Mouse (Mus musculus): ENCODE results near the gene Tbc1d22b. TPM values are rescaled to one million over a fixed set of nuclear protein-coding genes. Genes with fewer than 3 reads are reported as not detected.
"Not testable (repeated sequence)": the region's sequence is repeated elsewhere in the genome, so short reads cannot be mapped to it uniquely, and the experiment has no call there.

The Tbc1d22b gene
- polyA plus RNA-seq, 1 experiment from 2014 or later = 17.7 TPM

DNA sequence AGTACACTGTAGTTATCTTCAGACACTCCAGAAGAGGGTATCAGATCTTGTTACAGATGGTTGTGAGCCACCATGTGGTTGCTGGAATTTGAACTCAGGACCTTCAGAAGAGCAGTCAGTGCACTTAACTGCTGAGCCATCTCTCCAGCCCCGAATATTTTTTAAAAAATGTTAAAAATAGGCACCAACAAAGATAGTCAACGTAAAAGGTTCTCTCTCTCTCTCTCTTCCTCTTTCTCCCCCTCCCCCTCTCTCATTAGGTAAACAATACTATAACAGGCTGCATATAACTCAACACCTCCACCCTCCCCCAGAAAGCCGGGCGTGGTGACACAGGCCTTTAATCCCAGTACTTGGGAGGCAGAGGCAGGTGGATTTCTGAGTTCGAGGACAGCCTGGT, 30.9 kb upstream of the Tbc1d22b start:
- WGBS = 93% methylated on average over 5 of the region's 5 CpGs
- not testable (repeated sequence) for H3K36me3 ChIP-seq (ENCODE audit: poor library complexity, severe bottlenecking); H3K27ac ChIP-seq; H3K4me1 ChIP-seq; H3K4me3 ChIP-seq; H3K9me3 ChIP-seq (replicated peaks); ATAC-seq; H3K27me3 ChIP-seq; H3K9ac ChIP-seq; H3K4me2 ChIP-seq

DNA sequence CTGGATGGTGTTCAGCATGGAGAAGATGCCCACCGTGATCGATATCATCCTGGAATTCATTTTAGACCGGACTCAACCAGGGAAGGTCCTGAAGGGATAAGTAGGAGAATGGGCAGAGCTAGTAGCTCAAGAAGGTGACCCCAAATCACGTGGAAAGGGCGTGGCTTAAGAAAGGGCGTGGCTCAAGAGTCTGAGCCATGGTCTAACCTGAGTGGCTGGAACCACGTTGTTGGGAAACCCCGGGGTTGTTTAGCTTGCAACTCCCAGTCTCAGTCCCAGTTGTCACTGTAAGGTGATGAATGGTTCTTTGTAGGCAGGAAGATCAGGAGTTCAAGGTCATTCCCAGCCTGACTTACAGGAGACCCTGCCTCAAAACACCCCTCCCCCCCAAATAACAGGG, 29.9 kb upstream of the Tbc1d22b start:
- no peaks in the 10 kb centered on the region for H3K36me3 ChIP-seq (ENCODE audit: poor library complexity, severe bottlenecking)
- no peak overlapping the region for H3K9ac ChIP-seq
- no peak for ATAC-seq
- WGBS = 83% methylated on average over 8 of the region's 8 CpGs
- H3K27me3 ChIP-seq = no peaks in the 10 kb centered on the region
- no peak overlapping the region for H3K4me2 ChIP-seq
- no peaks in the 10 kb centered on the region for H3K9me3 ChIP-seq (replicated peaks)
- no peak overlapping the region for H3K27ac ChIP-seq
- H3K4me3 ChIP-seq = no peak overlapping the region
- H3K4me1 ChIP-seq = no peaks in the 10 kb centered on the region

DNA sequence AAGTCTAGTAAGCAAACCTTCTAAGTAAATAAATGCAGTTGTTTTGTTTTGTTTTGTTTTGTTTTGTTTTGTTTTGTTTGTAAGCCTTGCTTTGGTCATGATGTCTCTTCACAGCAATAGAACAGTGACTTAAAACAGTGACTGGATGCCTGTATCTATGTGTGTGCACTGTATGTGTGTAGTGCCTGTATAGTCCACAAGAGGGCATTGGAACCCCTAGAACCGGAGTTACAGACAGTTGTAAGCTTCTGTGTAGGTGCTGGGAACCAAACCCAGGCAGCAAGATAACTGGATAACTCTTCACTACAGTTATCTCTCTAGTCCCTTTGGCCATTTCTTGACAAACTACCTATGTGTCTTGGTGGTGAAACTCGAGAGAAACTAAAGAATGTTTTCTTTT, 24.0 kb upstream of the Tbc1d22b start:
- Histone ChIP-seq H3K4me2 (no peak overlapping the region), H3K27me3 (no peaks in the 10 kb centered on the region), H3K9ac (no peak overlapping the region), H3K4me1 (no peaks in the 10 kb centered on the region), H3K36me3 (ENCODE audit: poor library complexity, severe bottlenecking) (no peaks in the 10 kb centered on the region), H3K27ac (no peak overlapping the region), H3K9me3 (replicated peaks) (no peaks in the 10 kb centered on the region; the same call in 1 of the 2 replicates), H3K4me3 (no peak overlapping the region)
- WGBS = 77% methylated on average over 2 of the region's 2 CpGs
- ATAC-seq = no peak

DNA sequence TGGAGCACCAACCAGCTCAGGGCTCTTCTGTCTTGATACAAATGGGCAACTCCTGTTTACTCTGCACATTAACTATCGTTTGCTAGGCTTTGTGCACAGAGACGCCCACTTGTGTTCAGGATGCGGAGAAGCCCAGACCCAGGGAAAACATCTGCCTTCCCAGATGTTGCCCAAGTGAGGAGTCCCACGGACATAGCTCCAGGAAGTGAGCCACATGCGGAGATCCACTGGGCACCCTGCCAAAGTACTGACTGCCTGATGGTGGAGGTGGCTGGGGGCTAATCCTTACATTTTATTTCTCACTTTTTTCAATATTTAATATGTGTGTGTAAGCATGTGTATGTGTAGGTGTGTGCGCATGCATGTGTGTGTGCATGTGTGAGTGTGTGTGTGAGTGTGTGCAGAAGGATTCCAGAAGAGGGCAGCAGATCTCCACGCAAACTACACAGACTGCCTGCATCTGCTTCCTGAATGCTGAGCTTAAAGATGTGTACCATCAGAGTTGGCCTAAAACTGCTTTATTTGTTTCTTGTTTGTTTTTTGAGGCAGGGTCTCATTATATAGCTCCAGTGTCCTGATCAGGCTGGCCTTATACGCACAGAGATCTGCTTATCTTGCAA, 20.9 kb upstream of the Tbc1d22b start:
- ATAC-seq = no peak
- Histone ChIP-seq H3K4me3 (no peak overlapping the region), H3K4me1 (peaks cover 5% of the 10 kb centered on the region; the same call in 1 of the 2 replicates), H3K4me2 (no peak overlapping the region), H3K9ac (no peak overlapping the region), H3K9me3 (replicated peaks) (no peaks in the 10 kb centered on the region; the same call in 1 of the 2 replicates), H3K27ac (no peak overlapping the region), H3K27me3 (no peaks in the 10 kb centered on the region), H3K36me3 (ENCODE audit: poor library complexity, severe bottlenecking) (no peaks in the 10 kb centered on the region)
- WGBS = 87% methylated on average over 8 of the region's 8 CpGs

DNA sequence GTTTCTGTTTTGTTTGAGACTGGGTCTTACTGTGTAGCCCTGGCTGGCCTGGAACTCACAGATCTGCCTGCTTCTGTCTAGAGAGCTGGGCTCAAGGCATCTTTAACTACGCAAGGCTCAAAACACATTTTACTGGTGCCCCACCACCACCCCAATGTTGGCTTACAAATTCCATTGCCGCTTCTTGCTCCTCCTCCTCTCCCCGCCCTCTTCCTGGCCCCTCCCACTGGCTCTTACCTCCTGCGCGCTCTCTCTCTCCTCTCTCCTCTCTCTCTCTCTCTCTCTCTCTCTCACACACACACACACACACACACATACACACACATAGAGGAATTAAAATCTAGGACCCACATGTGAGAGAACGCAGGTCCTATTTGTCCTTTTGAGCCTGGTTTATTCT, 19.1 kb upstream of the Tbc1d22b start:
- Histone ChIP-seq H3K9ac (no peak overlapping the region), H3K4me1 (peaks cover 5% of the 10 kb centered on the region; the same call in 1 of the 2 replicates), H3K27me3 (no peaks in the 10 kb centered on the region), H3K9me3 (replicated peaks) (no peaks in the 10 kb centered on the region; the same call in 1 of the 2 replicates), H3K4me3 (no peak overlapping the region), H3K36me3 (ENCODE audit: poor library complexity, severe bottlenecking) (no peaks in the 10 kb centered on the region), H3K27ac (no peak overlapping the region), H3K4me2 (no peak overlapping the region)
- ATAC-seq = no peak
- whole genome bisulfite sequencing = 86% methylated on average over 6 of the region's 6 CpGs

DNA sequence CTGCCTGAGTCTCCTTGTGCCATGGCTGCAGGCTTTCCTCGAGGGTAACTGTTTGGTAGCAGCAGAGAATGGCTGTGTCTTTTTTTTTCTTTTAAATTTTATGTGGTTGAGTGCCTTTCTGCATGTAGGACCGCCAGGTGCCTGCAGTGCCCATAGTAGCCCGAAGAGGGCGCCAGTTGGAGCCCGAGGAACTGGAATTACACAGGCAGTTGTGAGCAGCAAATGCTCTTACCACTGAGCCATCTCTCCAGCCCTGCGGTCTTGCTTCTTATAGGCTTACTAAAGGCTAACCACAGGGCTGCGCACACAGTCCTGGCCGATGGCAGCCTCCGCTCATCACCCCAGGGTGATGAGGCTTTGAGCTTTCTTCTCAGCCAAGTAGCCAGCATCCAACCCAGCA, 18.3 kb upstream of the Tbc1d22b start:
- Histone ChIP-seq H3K27me3 (no peaks in the 10 kb centered on the region), H3K4me3 (no peak overlapping the region), H3K9me3 (replicated peaks) (no peaks in the 10 kb centered on the region), H3K36me3 (ENCODE audit: poor library complexity, severe bottlenecking) (no peaks in the 10 kb centered on the region), H3K4me2 (no peak overlapping the region), H3K4me1 (peaks cover 5% of the 10 kb centered on the region; the same call in 1 of the 2 replicates), H3K27ac (no peak overlapping the region), H3K9ac (no peak overlapping the region)
- no peak for ATAC-seq
- 77% methylated on average over 9 of the region's 9 CpGs for WGBS

DNA sequence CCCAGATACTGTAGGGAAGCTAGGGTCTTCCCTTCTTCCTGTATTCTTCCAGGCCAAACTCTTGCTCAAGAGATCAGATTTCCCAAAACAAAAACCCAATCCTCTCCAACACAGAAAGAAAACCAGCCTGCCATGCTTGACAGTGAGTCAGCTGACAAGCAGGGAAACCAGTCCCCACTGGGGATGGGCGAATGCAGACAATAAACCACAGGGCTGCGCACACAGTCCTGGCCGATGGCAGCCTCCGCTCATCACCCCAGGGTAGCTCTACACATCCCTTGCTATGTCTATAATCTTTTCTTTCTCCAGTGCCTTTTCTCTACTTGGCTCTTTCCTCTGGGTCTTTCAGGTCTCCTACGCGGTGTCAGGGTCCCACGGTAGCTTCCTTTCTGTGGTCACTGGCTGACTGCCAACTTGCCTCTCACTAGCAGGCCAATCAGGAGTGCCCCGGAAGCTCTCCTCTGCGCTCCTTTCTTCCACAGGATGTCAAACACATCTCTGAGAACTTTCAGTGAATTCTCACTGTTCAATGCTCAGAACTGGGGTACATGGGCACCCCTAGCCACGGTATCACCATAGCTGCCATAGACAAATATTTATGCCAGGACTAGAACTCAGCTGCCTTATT, 17.7 kb upstream of the Tbc1d22b start:
- peak overlapping the region; percentile 12; the same call in 1 of the 2 replicates for H3K4me2 ChIP-seq
- peaks cover 5% of the 10 kb centered on the region; the same call in 1 of the 2 replicates for H3K4me1 ChIP-seq
- no peak overlapping the region for H3K4me3 ChIP-seq
- H3K36me3 ChIP-seq (ENCODE audit: poor library complexity, severe bottlenecking) = no peaks in the 10 kb centered on the region
- no peaks in the 10 kb centered on the region for H3K27me3 ChIP-seq
- no peak overlapping the region for H3K9ac ChIP-seq
- no peaks in the 10 kb centered on the region for H3K9me3 ChIP-seq (replicated peaks)
- ATAC-seq = no peak
- no peak overlapping the region for H3K27ac ChIP-seq
- WGBS = 52% methylated on average over 10 of the region's 10 CpGs

DNA sequence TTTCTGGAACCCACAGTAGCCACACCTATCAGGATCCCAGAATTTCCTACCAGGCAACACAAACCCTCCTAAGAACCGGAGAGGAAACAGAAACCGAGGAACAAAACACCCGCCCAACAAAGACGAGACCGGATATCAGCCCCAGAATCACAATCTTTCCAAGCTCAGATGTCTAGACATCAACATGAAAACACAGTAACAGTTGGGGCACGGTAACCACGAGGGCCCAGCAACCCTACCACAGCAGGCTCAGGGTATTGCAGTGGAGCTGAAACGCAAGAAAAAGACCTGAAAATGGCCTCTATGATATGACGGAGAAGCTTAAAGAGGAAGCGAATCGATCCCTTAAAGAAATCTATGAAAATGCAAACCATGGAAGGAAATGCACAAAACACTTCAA, 15.7 kb upstream of the Tbc1d22b start:
- Histone ChIP-seq H3K9me3 (replicated peaks) (no peaks in the 10 kb centered on the region), H3K9ac (no peak overlapping the region), H3K36me3 (ENCODE audit: poor library complexity, severe bottlenecking) (no peaks in the 10 kb centered on the region), H3K4me2 (no peak overlapping the region), H3K27me3 (no peaks in the 10 kb centered on the region), H3K4me3 (no peak overlapping the region), H3K4me1 (peaks cover 5% of the 10 kb centered on the region; the same call in 1 of the 2 replicates), H3K27ac (no peak overlapping the region)
- no peak for ATAC-seq
- 90% methylated on average over 11 of the region's 11 CpGs for WGBS

DNA sequence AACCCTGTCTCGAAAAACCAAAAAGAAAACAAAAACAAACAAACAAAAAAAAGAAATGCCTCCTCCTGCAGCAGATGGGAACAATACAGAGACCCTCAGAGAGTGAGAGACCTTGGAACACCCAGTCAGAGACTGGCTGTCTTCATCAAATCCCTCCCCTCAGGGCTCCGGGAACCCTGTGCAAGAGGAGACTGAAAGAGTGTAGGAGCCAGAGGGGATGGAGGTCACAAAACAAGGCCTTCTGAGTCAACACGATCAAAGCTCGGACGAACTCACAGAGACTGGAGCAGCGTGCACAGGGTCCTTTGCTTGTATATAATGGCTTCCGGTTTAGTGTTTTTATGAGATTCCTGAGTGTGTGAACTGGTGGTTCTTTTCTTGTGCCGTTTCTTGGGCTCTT, 9.2 kb upstream of the Tbc1d22b start:
- no peak for ATAC-seq
- H3K9ac ChIP-seq = no peak overlapping the region
- no peaks in the 10 kb centered on the region for H3K36me3 ChIP-seq (ENCODE audit: poor library complexity, severe bottlenecking)
- H3K4me2 ChIP-seq = no peak overlapping the region
- no peaks in the 10 kb centered on the region for H3K4me1 ChIP-seq
- H3K4me3 ChIP-seq = no peak overlapping the region
- H3K27ac ChIP-seq = no peak overlapping the region
- no peaks in the 10 kb centered on the region for H3K9me3 ChIP-seq (replicated peaks)
- 94% methylated on average over 8 of the region's 8 CpGs for WGBS
- no peaks in the 10 kb centered on the region for H3K27me3 ChIP-seq

DNA sequence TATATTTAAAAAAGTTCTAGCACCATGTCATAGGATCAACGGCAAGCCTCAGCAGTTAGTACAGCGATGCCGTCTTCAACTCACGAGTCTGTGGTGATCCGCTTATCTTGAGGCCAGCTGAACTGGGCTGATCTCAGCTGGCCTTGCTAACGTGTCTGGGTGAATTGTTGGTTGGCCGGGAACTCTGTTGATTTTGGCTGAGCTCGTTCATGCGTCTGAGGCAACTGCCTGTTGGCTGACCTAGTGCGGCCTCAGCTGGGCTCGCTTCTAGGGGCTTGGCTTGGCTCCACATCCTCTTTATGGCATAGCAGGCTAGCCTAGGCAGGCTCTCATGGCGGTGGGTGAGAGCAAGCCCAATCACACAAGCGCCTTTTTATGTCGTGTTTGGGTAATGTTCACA, 8.2 kb upstream of the Tbc1d22b start:
- Histone ChIP-seq H3K4me1 (no peaks in the 10 kb centered on the region), H3K27me3 (no peaks in the 10 kb centered on the region), H3K4me2 (no peak overlapping the region), H3K36me3 (ENCODE audit: poor library complexity, severe bottlenecking) (no peaks in the 10 kb centered on the region), H3K27ac (no peak overlapping the region), H3K4me3 (no peak overlapping the region), H3K9ac (no peak overlapping the region), H3K9me3 (replicated peaks) (no peaks in the 10 kb centered on the region)
- no peak for ATAC-seq
- WGBS = 80% methylated on average over 14 of the region's 14 CpGs

DNA sequence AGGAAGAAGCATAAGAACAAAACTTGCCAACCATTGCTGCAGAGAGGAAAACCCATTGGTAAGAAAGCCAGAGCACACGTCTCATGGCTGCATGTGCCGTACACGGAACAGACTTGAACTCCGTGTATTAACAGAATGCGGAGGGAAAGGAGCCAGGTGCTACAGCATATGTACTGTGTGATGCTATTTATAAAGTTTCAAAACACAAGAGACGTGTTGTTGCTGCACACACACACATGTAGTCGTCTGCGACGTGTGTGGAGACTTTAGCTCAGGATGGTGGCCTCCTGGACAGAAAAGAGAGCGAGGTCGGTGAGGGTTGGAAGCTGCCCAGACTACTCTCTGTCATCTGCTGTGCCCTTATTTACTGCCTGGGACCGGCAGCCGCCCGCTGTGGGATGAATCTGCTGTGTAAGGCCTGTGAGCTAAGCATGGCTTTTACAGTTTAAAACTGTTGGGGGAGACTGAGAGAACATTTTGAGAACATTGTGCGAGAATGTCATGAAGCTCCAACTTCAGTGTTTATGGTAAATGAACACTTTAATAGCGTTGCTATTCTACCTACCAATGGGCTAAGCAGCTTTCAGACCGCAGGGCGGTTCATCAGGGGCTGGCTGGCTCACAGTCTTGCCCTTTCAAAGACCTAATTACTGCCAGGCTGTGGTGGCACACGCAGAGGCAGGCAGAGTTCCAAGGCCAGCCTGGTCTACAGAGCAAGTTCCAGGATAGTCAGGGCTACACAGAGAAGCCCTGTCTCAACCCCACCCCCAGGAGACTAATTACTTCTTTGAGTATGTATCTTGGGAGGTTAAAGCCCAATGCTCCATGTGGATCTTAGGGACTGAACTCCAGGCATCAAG, 6.5 kb upstream of the Tbc1d22b start:
- H3K36me3 ChIP-seq (ENCODE audit: poor library complexity, severe bottlenecking) = no peaks in the 10 kb centered on the region
- no peaks in the 10 kb centered on the region for H3K4me1 ChIP-seq
- H3K9ac ChIP-seq = no peak overlapping the region
- H3K4me2 ChIP-seq = no peak overlapping the region
- 0 out of 2 replicates have a peak, but pooled peaks cover 4% of the 10 kb centered on the region for H3K27me3 ChIP-seq
- H3K27ac ChIP-seq = no peak overlapping the region
- no peak overlapping the region for H3K4me3 ChIP-seq
- H3K9me3 ChIP-seq (replicated peaks) = no peaks in the 10 kb centered on the region
- ATAC-seq = no peak
- WGBS = 87% methylated on average over 19 of the region's 19 CpGs

DNA sequence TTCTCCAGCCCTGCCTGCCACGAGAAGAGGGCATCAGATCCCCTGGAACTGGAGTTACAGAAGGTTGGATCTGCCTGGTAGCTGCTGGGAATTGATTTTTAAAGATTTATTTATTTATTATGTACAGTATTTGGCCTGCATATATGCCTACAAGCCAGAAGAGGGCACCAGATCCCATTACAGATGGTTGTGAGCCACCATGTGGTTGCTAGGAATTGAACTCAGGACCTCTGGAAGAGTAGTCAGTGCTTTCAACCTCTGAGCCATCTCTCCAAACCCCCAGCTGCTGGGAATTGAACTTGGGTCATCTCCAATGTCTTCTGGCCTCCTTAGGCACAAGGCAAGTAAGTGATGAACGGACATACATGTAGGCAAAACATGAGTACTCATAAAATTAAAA, 5.5 kb upstream of the Tbc1d22b start:
- Histone ChIP-seq H3K27ac (no peak overlapping the region), H3K4me3 (no peak overlapping the region), H3K27me3 (0 out of 2 replicates have a peak, but pooled peaks cover 4% of the 10 kb centered on the region), H3K9ac (no peak overlapping the region), H3K4me2 (no peak overlapping the region), H3K4me1 (no peaks in the 10 kb centered on the region), H3K9me3 (replicated peaks) (no peaks in the 10 kb centered on the region), H3K36me3 (ENCODE audit: poor library complexity, severe bottlenecking) (no peaks in the 10 kb centered on the region)
- WGBS = 75% methylated on average over 2 of the region's 2 CpGs
- ATAC-seq = no peak
